Comparison of ENCODE assay signal across 36 mouse cellular contexts in genomic region chr8:84059226-84059625, GRCm38 (mm10). TPM values are rescaled to one million over a fixed set of nuclear protein-coding genes. Genes with fewer than 3 reads are reported as not detected.
DNase-seq lines count a peak whose midpoint lies in the region; ATAC-seq and TF ChIP-seq lines count a peak whose summit lies in the region.
"Had no signal": no experiment of that assay in that cellular context is flagged by ENCODE, and none has a peak within 500 bp of the region (broad histone marks: within the 10 kb centered on the region; RNA-seq: fewer than 3 reads in every experiment).

No protein-coding gene starts in this region.

- no peaks in the 10 kb centered on the region for H3K36me3 ChIP-seq in kidney, adult 2 months (ENCODE audit: control insufficient read depth, insufficient read depth, low read length)
- H3K36me3 ChIP-seq in midbrain, embryonic 11.5 days (ENCODE audit: control insufficient read depth, insufficient read depth, low read length): no peaks in the 10 kb centered on the region
- H3K36me3 ChIP-seq in midbrain, embryonic 13.5 days: no peaks in the 10 kb centered on the region
- H3K36me3 ChIP-seq: embryonic facial prominence, embryonic 12.5 days; heart, embryonic 12.5 days; hindbrain, embryonic 12.5 days; limb, embryonic 12.5 days; midbrain, embryonic 15.5 days; neural tube, embryonic 13.5 days; stomach, embryonic 15.5 days had no signal

- H3K4me2 ChIP-seq in midbrain, embryonic 11.5 days: no peak overlapping the region
- no peak overlapping the region for H3K4me2 ChIP-seq in midbrain, embryonic 13.5 days (replicated peaks)
- H3K4me2 ChIP-seq: embryonic facial prominence, embryonic 12.5 days; heart, embryonic 12.5 days; hindbrain, embryonic 12.5 days; limb, embryonic 12.5 days; midbrain, embryonic 15.5 days; neural tube, embryonic 13.5 days; stomach, embryonic 15.5 days had no signal

- H3K27me3 ChIP-seq in kidney, adult 2 months (replicated peaks; ENCODE audit: control insufficient read depth, insufficient read depth, low read length): no peaks in the 10 kb centered on the region
- H3K27me3 ChIP-seq in midbrain, embryonic 11.5 days (ENCODE audit: control insufficient read depth, insufficient read depth, low read length): no peaks in the 10 kb centered on the region
- H3K27me3 ChIP-seq in midbrain, embryonic 13.5 days: no peaks in the 10 kb centered on the region
- H3K27me3 ChIP-seq: embryonic facial prominence, embryonic 12.5 days; heart, embryonic 12.5 days; limb, embryonic 12.5 days; megakaryocyte, embryonic 14.5 days; midbrain, embryonic 15.5 days; Patski; stomach, embryonic 15.5 days had no signal

- 91% methylated on average over 2 of the region's 2 CpGs for WGBS in kidney, adult 2 months
- 96% methylated on average over 2 of the region's 2 CpGs for WGBS in midbrain, embryonic 11.5 days
- 98% methylated on average over 2 of the region's 2 CpGs for WGBS in midbrain, embryonic 13.5 days

- no peaks in the 10 kb centered on the region for H3K4me1 ChIP-seq in kidney, adult 2 months (ENCODE audit: control insufficient read depth, insufficient read depth, low read length)
- H3K4me1 ChIP-seq in midbrain, embryonic 11.5 days (ENCODE audit: control insufficient read depth, insufficient read depth, low read length): no peaks in the 10 kb centered on the region
- H3K4me1 ChIP-seq in midbrain, embryonic 13.5 days (replicated peaks): no peaks in the 10 kb centered on the region
- H3K4me1 ChIP-seq: embryonic facial prominence, embryonic 12.5 days; heart, embryonic 12.5 days; hindbrain, embryonic 12.5 days; limb, embryonic 12.5 days; midbrain, embryonic 15.5 days; neural tube, embryonic 13.5 days; stomach, embryonic 15.5 days had no signal

- peak; percentile 26; the same call in 1 of the 2 replicates for TF ChIP-seq CTCF in kidney, adult 2 months (conservative IDR thresholded peaks at IDR 0.05; ENCODE audit: insufficient read depth, insufficient read length, low read depth, low read length)

- no peak for ATAC-seq in midbrain, embryonic 11.5 days (ENCODE audit: low FRiP score)
- ATAC-seq in midbrain, embryonic 13.5 days: no peak
- ATAC-seq: activated CD4-positive, CD25-positive, alpha-beta regulatory T cell, adult 4 months; midbrain, embryonic 15.5 days; Patski had no signal

- no peaks in the 10 kb centered on the region for H3K9me3 ChIP-seq in midbrain, embryonic 11.5 days (ENCODE audit: control insufficient read depth, low read length)
- H3K9me3 ChIP-seq in midbrain, embryonic 13.5 days: no peaks in the 10 kb centered on the region
- H3K9me3 ChIP-seq: embryonic facial prominence, embryonic 12.5 days; heart, embryonic 12.5 days; hindbrain, embryonic 12.5 days; midbrain, embryonic 15.5 days; neural tube, embryonic 13.5 days; stomach, embryonic 15.5 days had no signal

- intact Hi-C loops in heart, postnatal 14 days (cut with DNase I): no loop called here

- DNase-seq in kidney, adult 2 months: no peak
- no peak for DNase-seq in kidney, postnatal 14 days
- peak; percentile 80 for DNase-seq in midbrain, embryonic 11.5 days (ENCODE audit: low spot score, missing footprints)
- DNase-seq in induced T-regulatory cell, adult 2 months (ENCODE audit: low read depth): peak; percentile 57
- no peak for DNase-seq in spleen, postnatal 14 days (ENCODE audit: low spot score in 2 of 2)
- DNase-seq in heart, postnatal 14 days: no peak
- DNase-seq: adrenal gland, adult 8-10 months; B cell, adult 2 months; cerebellum, adult 2 months; cerebellum, postnatal 25 days; gastrocnemius, postnatal 25 days; heart, adult 18-20 months; heart, postnatal 10 days; kidney, adult 8-10 months; kidney, postnatal 10 days; layer of hippocampus, postnatal 36 days; lung, postnatal 10 days; retina, postnatal 1 day; right cerebral cortex, postnatal 4 days; thymus, adult 18-20 months; thymus, postnatal 36 days had no signal

- TF ChIP-seq POLR2A in kidney, adult 2 months (IDR thresholded peaks at IDR 0.05; ENCODE audit: low read depth, low read length): no peak

- H3K9ac ChIP-seq in midbrain, embryonic 11.5 days (ENCODE audit: low read length): no peak overlapping the region
- H3K9ac ChIP-seq in midbrain, embryonic 13.5 days (replicated peaks): no peak overlapping the region
- H3K9ac ChIP-seq: embryonic facial prominence, embryonic 12.5 days; heart, embryonic 12.5 days; hindbrain, embryonic 12.5 days; limb, embryonic 12.5 days; midbrain, embryonic 15.5 days; neural tube, embryonic 13.5 days; stomach, embryonic 15.5 days had no signal

- H3K27ac ChIP-seq in kidney, adult 2 months (ENCODE audit: insufficient read depth, low read depth, low read length): no peak overlapping the region
- H3K27ac ChIP-seq in midbrain, embryonic 11.5 days (ENCODE audit: low read depth, low read length): no peak overlapping the region
- H3K27ac ChIP-seq in midbrain, embryonic 13.5 days: no peak overlapping the region
- H3K27ac ChIP-seq: embryonic facial prominence, embryonic 12.5 days; hindbrain, embryonic 12.5 days; limb, embryonic 12.5 days; midbrain, embryonic 15.5 days; neural tube, embryonic 13.5 days; stomach, embryonic 15.5 days had no signal

- H3K4me3 ChIP-seq in kidney, adult 2 months (ENCODE audit: insufficient read depth, low read depth, low read length): no peak overlapping the region
- H3K4me3 ChIP-seq in midbrain, embryonic 11.5 days (ENCODE audit: low read depth, low read length): no peak overlapping the region
- H3K4me3 ChIP-seq in midbrain, embryonic 13.5 days (replicated peaks): no peak overlapping the region
- H3K4me3 ChIP-seq: embryonic facial prominence, embryonic 12.5 days; heart, embryonic 12.5 days; hindbrain, embryonic 12.5 days; limb, embryonic 12.5 days; megakaryocyte, embryonic 14.5 days; midbrain, embryonic 15.5 days; neural tube, embryonic 13.5 days; stomach, embryonic 15.5 days had no signal

RNA-seq across cellular contexts. Expression of gene Gm10643, which starts 5.7 kb away (rescaled TPM):
- polyA plus RNA-seq in kidney, adult 2 months (2012; rRNA removed): 1.1 and 1.2 TPM in 2 replicates
- 2.2 and 2.4 TPM in 2 replicates for polyA plus RNA-seq in midbrain, embryonic 11.5 days (2014; fragmentation: Nextera tagmentation; extraction: Ambion mirVana)
- 1.8 and 2.1 TPM in 2 replicates for polyA plus RNA-seq in midbrain, embryonic 13.5 days (2015; fragmentation: Nextera tagmentation; extraction: Ambion mirVana)
- 1 to 10 TPM; 2.6 to 3.3 TPM for total RNA-seq in heart, postnatal 14 days (2021)

RNA-seq across cellular contexts. Expression of gene Rfx1, which starts 7.4 kb away (rescaled TPM):
- 15.8 and 18.0 TPM in 2 replicates for polyA plus RNA-seq in kidney, adult 2 months (2012; rRNA removed)
- polyA plus RNA-seq in midbrain, embryonic 11.5 days (2014; fragmentation: Nextera tagmentation; extraction: Ambion mirVana): 6.0 and 7.8 TPM in 2 replicates
- 9.8 and 10.0 TPM in 2 replicates for polyA plus RNA-seq in midbrain, embryonic 13.5 days (2015; fragmentation: Nextera tagmentation; extraction: Ambion mirVana)
- 10 to 100 TPM; 12.2 to 12.7 TPM for total RNA-seq in heart, postnatal 14 days (2021)

RNA-seq across cellular contexts. Expression of gene Rln3, which starts 14.4 kb away (rescaled TPM):
- 0.19 TPM in 1 of 2 replicates, not detected in the other for polyA plus RNA-seq in kidney, adult 2 months (2012; rRNA removed)
- polyA plus RNA-seq in midbrain, embryonic 11.5 days (2014; fragmentation: Nextera tagmentation; extraction: Ambion mirVana): not detected in 2 replicates
- polyA plus RNA-seq in midbrain, embryonic 13.5 days (2015; fragmentation: Nextera tagmentation; extraction: Ambion mirVana): not detected in 2 replicates
- total RNA-seq in heart, postnatal 14 days (2021): not detected
- total RNA-seq: adrenal gland, adult 8-10 months; gastrocnemius, postnatal 25 days; heart, adult 18-20 months; heart, postnatal 10 days; layer of hippocampus, adult 18-20 months; layer of hippocampus, postnatal 36 days; left cerebral cortex, postnatal 10 days had no signal
- polyA plus RNA-seq: embryonic facial prominence, embryonic 12.5 days; forebrain, embryonic 11.5 days; heart, embryonic 12.5 days; hindbrain, embryonic 12.5 days; limb, embryonic 12.5 days; liver, embryonic 16.5 days; neural tube, embryonic 13.5 days; Patski; stomach, embryonic 15.5 days had no signal

RNA-seq across cellular contexts. Expression of gene Il27ra, which starts 16.8 kb away (rescaled TPM):
- polyA plus RNA-seq in kidney, adult 2 months (2012; rRNA removed): 1.9 and 5.6 TPM in 2 replicates
- polyA plus RNA-seq in midbrain, embryonic 11.5 days (2014; fragmentation: Nextera tagmentation; extraction: Ambion mirVana): 0.23 TPM in 2 replicates
- polyA plus RNA-seq in midbrain, embryonic 13.5 days (2015; fragmentation: Nextera tagmentation; extraction: Ambion mirVana): 0.23 and 0.26 TPM in 2 replicates
- total RNA-seq in heart, postnatal 14 days (2021): 1 to 10 TPM; 4.2 to 5.8 TPM

RNA-seq across cellular contexts. Expression of gene Palm3, which starts 38.0 kb away (rescaled TPM):
- polyA plus RNA-seq in kidney, adult 2 months (2012; rRNA removed): 7.8 and 7.9 TPM in 2 replicates
- 2.0 and 2.2 TPM in 2 replicates for polyA plus RNA-seq in midbrain, embryonic 11.5 days (2014; fragmentation: Nextera tagmentation; extraction: Ambion mirVana)
- polyA plus RNA-seq in midbrain, embryonic 13.5 days (2015; fragmentation: Nextera tagmentation; extraction: Ambion mirVana): 2.0 and 3.4 TPM in 2 replicates
- under 1 TPM; 0.26 to 0.27 TPM for total RNA-seq in heart, postnatal 14 days (2021)

Comparison
In these comparisons a context has a peak if more than half of its experiments do, and no peak if none do; other contexts are left out.
1. DNase-seq: peak in midbrain, embryonic 11.5 days (single experiment) and induced T-regulatory cell, adult 2 months (single experiment); none in kidney, adult 2 months (single experiment), kidney, postnatal 14 days (single experiment), spleen, postnatal 14 days (0 of 2) and heart, postnatal 14 days (0 of 2).